Mouse (Mus musculus) bone marrow, adult 2 months (tissue): ENCODE measurements around the gene Gm12184. TPM values are rescaled to one million over a fixed set of nuclear protein-coding genes. Genes with fewer than 3 reads are reported as not detected.

Experiments used
- H3K27ac ChIP-seq: fragments of 200-500 bp; 2 replicates; pipeline ENCODE4 v1.5.1; 2012; ENCODE audit warnings: low read depth, mild to moderate bottlenecking, control low read depth, inconsistent platforms, low read length; ENCODE audit not compliant: control insufficient read depth, poor library complexity, insufficient read depth
- H3K4me1 ChIP-seq: fragments of 200-500 bp; 2 replicates; pipeline ENCODE4 v1.6.1; 2011; ENCODE audit warnings: low read length; ENCODE audit not compliant: control insufficient read depth, insufficient read depth
- H3K4me3 ChIP-seq: fragments of 200-500 bp; replicated peaks from 2 replicates; pipeline ENCODE3; 2011; ENCODE audit warnings: mild to moderate bottlenecking, low read depth, low read length, control low read depth; ENCODE audit not compliant: control insufficient read depth
- CTCF ChIP-seq: fragments of 200-500 bp; IDR thresholded peaks from 2 replicates; pipeline ENCODE4 v1.5.1; 2011; ENCODE audit warnings: low read length, control low read depth; ENCODE audit not compliant: control insufficient read depth, insufficient read depth
- POLR2A ChIP-seq: fragments of 200-500 bp; IDR thresholded peaks from 2 replicates; pipeline ENCODE4 v1.6.1; 2011; ENCODE audit warnings: low read depth, mild to moderate bottlenecking, control low read depth, low read length, borderline replicate concordance; ENCODE audit not compliant: control insufficient read depth
- WGBS: fragments of 180-500 bp; shearing (Covaris S2); methylation state at CpG from one replicate; pipeline ENCODE4 v1.1.7; 2018; 5-methylcytosine and 5-hydroxymethylcytosine counted together
- polyA plus RNA-seq: library from polyadenylated mRNA; stranded (reverse); fragments of >200 nt; gene quantifications from 2 replicates; pipeline ENCODE4 v1.2.4, GENCODE M21; 2011; ENCODE audit warnings: low replicate concordance; ENCODE audit not compliant: missing spikeins, insufficient read depth, insufficient read length

The Gm12184 gene
- polyA plus RNA-seq, 1 experiment: 76.8 TPM

DNA sequence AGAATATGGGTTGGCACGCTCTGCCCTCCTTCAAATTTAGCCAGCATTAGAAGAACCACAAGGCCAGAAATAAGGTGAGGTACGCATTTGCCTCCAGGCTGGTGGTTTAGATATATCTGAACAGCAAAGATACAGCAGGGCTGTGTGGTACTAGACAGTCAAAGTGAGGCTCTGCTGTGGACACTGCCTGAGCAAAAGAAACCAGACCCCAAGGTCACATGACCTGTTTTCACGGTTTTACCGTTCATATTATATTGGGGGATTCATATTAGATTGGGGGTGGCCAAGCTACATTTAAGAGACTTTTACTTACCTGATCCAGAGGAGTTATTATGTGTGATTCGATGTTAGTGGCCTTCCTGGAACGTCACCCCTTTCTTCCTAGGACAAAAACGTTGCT is 44.3 kb upstream of the Gm12184 start:
- under 1% methylated on average over 7 of the region's 7 CpGs for WGBS
- Histone ChIP-seq H3K27ac (peak overlapping the region; percentile 84), H3K4me3 (peak overlapping the region; percentile 72), H3K4me1 (no peaks in the 10 kb centered on the region; the same call in 1 of the 2 replicates)
- TF ChIP-seq CTCF (no peak), POLR2A (no peak)

DNA sequence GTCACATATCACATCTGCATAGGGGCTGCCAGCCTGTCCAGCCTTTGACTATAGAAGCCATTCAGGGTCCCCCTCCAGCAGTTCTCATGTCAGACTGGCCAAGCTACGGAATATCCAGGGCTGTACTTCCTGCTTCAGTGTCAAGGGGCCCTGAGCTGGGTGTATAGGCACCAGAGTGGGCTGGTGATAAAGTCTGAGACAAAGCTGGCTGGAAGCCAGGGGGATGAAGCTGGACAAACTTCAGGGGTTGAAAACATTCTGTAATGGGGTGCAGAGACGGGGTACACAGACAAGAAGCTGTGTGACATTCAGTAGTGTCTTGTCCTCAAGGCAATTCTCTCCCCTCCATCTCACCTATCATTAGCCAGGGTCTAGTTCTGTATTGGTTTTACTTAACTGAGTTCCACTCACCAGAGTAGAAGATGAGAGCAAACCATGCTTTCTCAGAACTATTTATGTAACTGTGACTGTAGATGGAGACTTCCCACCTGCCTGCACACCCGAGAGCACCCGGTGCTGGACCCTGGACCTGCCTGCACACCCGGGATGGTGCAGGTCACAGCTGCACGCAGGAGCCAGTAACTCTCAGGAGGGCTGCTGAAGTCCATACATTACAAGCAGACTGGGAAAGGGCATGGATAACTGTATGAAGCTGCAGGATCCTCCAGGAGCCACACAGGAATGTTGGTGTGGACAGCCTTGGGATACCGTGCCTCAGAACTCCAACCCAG is 43.1 kb upstream of the Gm12184 start:
- H3K4me1 ChIP-seq: no peaks in the 10 kb centered on the region; the same call in 1 of the 2 replicates
- WGBS: 1% methylated on average over 7 of the region's 7 CpGs
- 0 out of 2 replicates have a peak, but pooled peaks have one; percentile 15 for TF ChIP-seq POLR2A
- TF ChIP-seq CTCF: no peak
- peak overlapping the region; percentile 27; the same call in 1 of the 2 replicates for H3K27ac ChIP-seq
- H3K4me3 ChIP-seq: peak overlapping the region; percentile 75

DNA sequence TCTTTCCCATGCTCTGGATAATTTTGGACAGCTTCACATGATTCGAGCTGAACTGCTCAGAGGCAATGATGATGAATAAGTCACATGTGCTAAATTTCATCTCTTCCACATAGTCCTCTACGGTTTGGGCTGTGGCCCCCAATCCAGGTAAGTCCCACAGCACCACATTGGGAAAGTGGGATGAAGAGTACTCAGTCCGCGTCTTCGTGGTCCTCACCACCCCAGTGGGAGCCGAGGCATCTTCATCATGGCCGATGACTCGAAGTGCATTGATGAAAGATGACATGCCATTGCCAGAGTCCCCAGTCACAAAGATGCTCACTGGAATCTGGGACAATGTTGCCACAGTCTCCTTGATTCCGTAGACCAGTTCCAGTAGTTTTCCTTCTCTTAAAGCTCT is 40.0 kb upstream of the Gm12184 start:
- Histone ChIP-seq H3K4me1 (no peaks in the 10 kb centered on the region; the same call in 1 of the 2 replicates), H3K4me3 (no peak overlapping the region), H3K27ac (no peak overlapping the region)
- no peak for TF ChIP-seq CTCF
- no peak for TF ChIP-seq POLR2A
- WGBS: 92% methylated on average over 9 of the region's 9 CpGs

DNA sequence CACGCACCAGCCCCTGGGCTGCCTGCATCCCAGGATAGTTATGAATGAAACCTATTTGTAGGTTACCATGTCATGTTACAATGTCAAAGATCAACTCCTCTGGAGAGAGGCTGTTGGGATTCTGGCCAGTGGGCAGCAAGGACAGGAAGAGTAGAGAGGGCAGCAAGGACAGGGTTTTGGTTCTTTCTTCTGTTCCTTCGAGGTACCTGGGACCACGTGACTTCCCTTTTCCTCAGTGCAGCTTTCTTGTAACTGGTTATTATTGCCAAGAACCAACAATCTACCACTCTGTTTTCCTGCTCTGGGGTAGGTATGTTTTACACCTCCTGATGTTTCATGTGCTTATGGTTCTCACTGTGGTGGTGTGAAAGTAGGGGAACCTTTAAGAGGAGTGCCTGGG is 37.4 kb upstream of the Gm12184 start:
- 40% methylated on average over 3 of the region's 3 CpGs for WGBS
- no peaks in the 10 kb centered on the region for H3K4me1 ChIP-seq
- no peak overlapping the region for H3K4me3 ChIP-seq
- no peak for TF ChIP-seq CTCF
- TF ChIP-seq POLR2A: no peak
- H3K27ac ChIP-seq: no peak overlapping the region

DNA sequence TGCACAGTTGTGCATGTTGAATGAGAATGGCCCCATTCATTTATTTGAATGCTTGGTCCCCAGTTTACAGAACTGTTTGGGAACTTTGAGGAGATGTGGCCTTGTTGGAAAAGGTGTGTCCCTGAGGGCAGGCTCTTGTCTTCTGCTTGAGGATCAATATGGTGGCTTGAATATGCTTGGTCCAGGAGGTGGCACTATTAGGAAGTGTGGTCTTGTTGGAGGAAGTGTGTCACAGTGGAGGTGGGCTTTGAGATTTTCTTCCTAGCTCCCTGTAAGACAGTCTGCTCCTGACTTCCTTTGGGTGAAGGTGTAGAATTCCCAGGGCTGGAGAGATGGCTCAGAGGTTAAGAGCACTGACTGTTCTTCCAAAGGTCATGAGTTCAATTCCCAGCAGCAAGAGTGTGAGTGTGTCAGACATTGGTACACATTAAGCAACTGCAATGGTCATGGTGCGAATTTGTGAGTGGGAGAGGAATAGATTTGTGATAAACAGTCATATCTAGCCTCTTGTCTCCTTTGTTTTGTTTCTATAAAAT is 36.4 kb upstream of the Gm12184 start:
- Histone ChIP-seq H3K4me1 (no peaks in the 10 kb centered on the region), H3K27ac (no peak overlapping the region), H3K4me3 (no peak overlapping the region)
- WGBS: 83% methylated on average over 1 of the region's 1 CpGs
- TF ChIP-seq CTCF: no peak
- TF ChIP-seq POLR2A: no peak

DNA sequence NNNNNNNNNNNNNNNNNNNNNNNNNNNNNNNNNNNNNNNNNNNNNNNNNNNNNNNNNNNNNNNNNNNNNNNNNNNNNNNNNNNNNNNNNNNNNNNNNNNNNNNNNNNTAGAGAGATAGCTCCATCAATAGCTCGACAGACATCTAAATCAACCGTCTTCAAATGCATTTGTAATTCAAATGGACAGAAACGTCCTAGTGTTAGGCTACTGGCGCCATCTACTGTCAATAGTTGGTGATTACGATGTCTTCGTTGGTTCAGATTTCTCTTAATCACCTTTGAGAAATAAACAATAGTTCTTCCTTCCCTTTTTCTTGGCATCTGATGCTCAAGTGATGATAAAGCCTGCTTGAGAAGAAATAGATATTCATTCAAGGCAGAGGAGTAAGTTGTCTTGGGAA is 32.6 kb upstream of the Gm12184 start:
- TF ChIP-seq POLR2A (no peak), CTCF (peak; percentile 36; the same call in 1 of the 2 replicates)
- WGBS: under 1% methylated on average over 6 of the region's 6 CpGs
- Histone ChIP-seq H3K4me3 (no peak overlapping the region), H3K4me1 (no peaks in the 10 kb centered on the region), H3K27ac (no peak overlapping the region)

DNA sequence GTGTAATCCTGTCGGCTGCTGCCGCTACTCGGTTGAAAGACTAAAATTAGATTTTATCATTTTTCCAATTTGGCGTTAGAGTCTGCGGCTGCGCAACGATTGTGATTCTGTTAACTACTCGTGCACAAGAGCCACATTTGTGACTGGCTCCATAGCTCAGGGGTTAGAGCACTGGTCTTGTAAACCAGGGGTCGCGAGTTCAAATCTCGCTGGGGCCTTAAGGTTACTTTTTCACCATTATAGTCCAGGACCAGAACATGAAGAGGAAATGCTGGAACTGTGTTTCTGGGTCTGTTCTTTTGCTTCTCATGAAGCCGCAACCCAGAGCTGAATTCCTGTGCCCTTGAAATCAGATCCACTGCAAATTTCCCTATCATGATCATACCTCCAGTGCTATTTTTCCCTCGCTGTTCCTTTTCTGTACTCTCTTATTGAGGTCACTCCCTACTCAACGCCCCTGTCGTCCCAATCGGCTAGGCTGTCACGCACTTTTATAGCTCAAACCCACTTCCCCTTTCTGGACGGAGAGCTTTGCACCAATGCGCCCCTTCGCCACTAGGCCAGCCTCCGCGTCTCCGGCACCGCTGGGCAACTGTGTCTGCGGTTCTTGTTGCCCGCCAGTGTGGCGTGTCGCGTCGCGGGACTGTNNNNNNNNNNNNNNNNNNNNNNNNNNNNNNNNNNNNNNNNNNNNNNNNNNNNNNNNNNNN is 27.2 kb upstream of the Gm12184 start:
- TF ChIP-seq CTCF (peak; percentile 35; the same call in 1 of the 2 replicates), POLR2A (peak; percentile 48; the same call in 1 of the 2 replicates)
- WGBS: under 1% methylated on average over 31 of the region's 31 CpGs
- H3K4me3 ChIP-seq: peak overlapping the region; percentile 70
- H3K27ac ChIP-seq: peak overlapping the region; percentile 18
- no peaks in the 10 kb centered on the region; the same call in 1 of the 2 replicates for H3K4me1 ChIP-seq

DNA sequence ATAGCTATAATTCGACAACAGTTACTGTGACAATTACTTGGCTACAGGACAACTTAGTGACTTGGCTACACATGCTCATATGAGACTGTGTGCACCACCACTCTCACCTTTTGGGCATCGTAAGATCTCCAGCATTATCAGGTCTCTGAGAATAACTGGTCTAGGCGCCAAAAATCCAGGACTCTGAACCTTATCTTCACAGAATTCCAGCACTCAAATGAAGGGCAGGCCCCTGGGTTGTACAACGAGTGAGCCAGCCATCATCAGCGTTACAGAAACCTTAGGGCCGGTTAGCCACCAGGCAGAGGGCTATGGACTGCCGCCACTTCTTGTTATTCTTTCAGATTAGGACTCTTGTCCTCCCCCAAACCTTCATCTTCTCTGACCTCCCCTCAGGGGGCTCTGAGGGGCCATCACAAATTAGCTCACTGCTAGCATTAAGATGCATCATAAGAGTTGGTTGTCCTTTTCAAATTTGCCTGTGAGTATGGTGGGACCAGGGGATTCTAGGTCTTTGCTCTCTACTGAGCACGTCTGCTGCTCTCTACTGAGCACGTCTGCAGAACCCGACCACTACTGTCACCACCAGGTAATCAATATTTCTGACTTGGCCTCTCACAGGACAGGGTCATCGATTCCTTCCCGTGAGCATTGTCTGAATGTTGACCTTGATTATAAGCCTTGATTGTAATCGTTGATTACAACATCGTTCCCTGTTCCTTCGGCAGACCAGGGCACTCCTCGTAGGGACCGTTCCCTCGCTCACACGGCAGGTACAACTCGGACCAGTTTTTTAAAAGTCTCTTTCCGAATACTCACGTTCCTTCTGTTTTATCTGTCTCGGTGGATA is 26.4 kb upstream of the Gm12184 start:
- Histone ChIP-seq H3K27ac (no peak overlapping the region), H3K4me1 (no peaks in the 10 kb centered on the region; the same call in 1 of the 2 replicates), H3K4me3 (peak overlapping the region; percentile 70)
- 11% methylated on average over 23 of the region's 23 CpGs for WGBS
- TF ChIP-seq CTCF (no peak), POLR2A (no peak)
